Mouse (Mus musculus) spleen, adult 2 months (tissue): ENCODE measurements around the gene Anxa4. TPM values are rescaled to one million over a fixed set of nuclear protein-coding genes. Genes with fewer than 3 reads are reported as not detected.

Experiments used
- DNase-seq, 2 experiments: peaks; one replicate each; pipeline versions ENCODE4 v3.0.0 to v3.0.0-alpha.2; 2012 to 2021; ENCODE audit warnings: low spot score in 2 of 2, low read depth in 1 of 2
- H3K27ac ChIP-seq: fragments of 200-500 bp; 2 replicates; pipeline ENCODE4 v1.5.1; 2012; ENCODE audit warnings: low read length, inconsistent platforms; ENCODE audit not compliant: insufficient read depth
- H3K27me3 ChIP-seq: fragments of 200-500 bp; 2 replicates; pipeline ENCODE4 v1.6.1; 2012; ENCODE audit warnings: mild to moderate bottlenecking, moderate library complexity, low read length, inconsistent platforms; ENCODE audit not compliant: control insufficient read depth, insufficient read depth
- H3K36me3 ChIP-seq: fragments of 200-500 bp; 2 replicates; pipeline ENCODE4 v1.6.1; 2012; ENCODE audit warnings: mild to moderate bottlenecking, low read length, inconsistent platforms; ENCODE audit not compliant: control insufficient read depth, insufficient read depth
- H3K4me1 ChIP-seq: fragments of 200-500 bp; 2 replicates; pipeline ENCODE4 v1.6.1; 2011; ENCODE audit warnings: inconsistent platforms; ENCODE audit not compliant: control insufficient read depth, insufficient read depth, insufficient read length
- H3K4me3 ChIP-seq: fragments of 200-500 bp; 2 replicates; pipeline ENCODE4 v1.5.1; 2011; ENCODE audit warnings: mild to moderate bottlenecking, inconsistent platforms; ENCODE audit not compliant: insufficient read depth, insufficient read length; ENCODE audit errors: extremely low read depth
- CTCF ChIP-seq: fragments of 200-500 bp; IDR thresholded peaks from 2 replicates; pipeline ENCODE4 v1.5.1; 2011; ENCODE audit warnings: mild to moderate bottlenecking, inconsistent platforms; ENCODE audit not compliant: insufficient read depth, insufficient read length, insufficient replicate concordance; ENCODE audit errors: extremely low read depth
- POLR2A ChIP-seq: fragments of 200-500 bp; IDR thresholded peaks from 2 replicates; pipeline ENCODE4 v1.6.1; 2011; ENCODE audit warnings: low read depth, low read length, inconsistent platforms
- WGBS: fragments of 180-500 bp; shearing (Covaris S2); methylation state at CpG from one replicate; pipeline ENCODE4 v1.1.7; 2018; 5-methylcytosine and 5-hydroxymethylcytosine counted together
- polyA plus RNA-seq: library from polyadenylated mRNA; depleted of rRNA; stranded (reverse); fragments of >200 nt; gene quantifications from 2 replicates; pipeline ENCODE4 v1.2.3, GENCODE M21; 2012

Gene Anxa4
- polyA plus RNA-seq, 1 experiment = 13.7 TPM

GRCm38 (mm10) chr6:86765637-86766059, 27.7 kb downstream of the Anxa4 start:
- Histone ChIP-seq H3K4me1 (peaks cover 5% of the 10 kb centered on the region; the same call in 1 of the 2 replicates), H3K27ac (no peak overlapping the region), H3K27me3 (no peaks in the 10 kb centered on the region), H3K4me3 (no peak overlapping the region), H3K36me3 (no peaks in the 10 kb centered on the region)
- WGBS = 21% methylated on average over 6 of the region's 6 CpGs
- TF ChIP-seq CTCF (no peak; the same call in 1 of the 2 replicates), POLR2A (no peak)
- peak; percentile 24 to 41 for DNase-seq

DNA sequence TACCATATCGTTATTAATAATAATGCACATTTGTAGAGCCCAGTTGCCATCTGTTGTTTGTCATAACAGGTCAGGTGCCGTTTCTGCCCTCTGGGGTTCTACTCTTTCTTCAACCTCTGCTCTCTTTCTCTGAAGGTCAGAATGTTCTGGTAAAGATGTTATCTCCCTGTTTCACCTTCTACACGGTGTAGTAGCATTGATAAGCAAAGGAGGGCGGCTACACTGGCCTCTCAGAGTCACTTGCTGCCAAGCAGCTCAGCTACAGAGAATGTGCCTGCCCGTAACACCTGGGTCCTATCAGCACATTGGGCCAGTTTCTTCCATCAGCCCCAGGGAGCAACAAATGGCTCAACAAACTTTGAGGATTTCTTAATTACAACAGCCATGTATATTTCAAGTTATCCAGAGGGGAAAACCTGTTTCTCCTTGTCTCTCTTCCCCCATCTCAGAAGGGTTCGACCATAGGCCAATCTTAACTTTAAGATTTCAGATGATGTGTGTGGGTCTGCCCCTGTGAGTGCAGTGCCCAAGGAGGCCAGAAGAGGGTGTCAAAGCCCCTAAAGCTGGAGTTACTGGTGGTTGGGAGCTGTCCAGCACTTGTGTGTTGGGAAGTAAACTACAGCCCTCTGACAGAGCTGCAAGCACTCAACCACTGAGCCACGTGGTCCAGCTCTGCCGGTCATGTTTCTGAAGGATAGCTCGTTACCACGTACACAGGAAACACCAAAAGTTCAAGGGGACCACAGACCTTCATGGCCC, 39.1 kb downstream of the Anxa4 start:
- H3K27ac ChIP-seq = no peak overlapping the region
- H3K36me3 ChIP-seq = no peaks in the 10 kb centered on the region
- H3K4me1 ChIP-seq = no peaks in the 10 kb centered on the region
- no peaks in the 10 kb centered on the region for H3K27me3 ChIP-seq
- TF ChIP-seq POLR2A (no peak), CTCF (no peak)
- WGBS = 87% methylated on average over 10 of the region's 10 CpGs
- no peak overlapping the region for H3K4me3 ChIP-seq
- DNase-seq = no peak

DNA sequence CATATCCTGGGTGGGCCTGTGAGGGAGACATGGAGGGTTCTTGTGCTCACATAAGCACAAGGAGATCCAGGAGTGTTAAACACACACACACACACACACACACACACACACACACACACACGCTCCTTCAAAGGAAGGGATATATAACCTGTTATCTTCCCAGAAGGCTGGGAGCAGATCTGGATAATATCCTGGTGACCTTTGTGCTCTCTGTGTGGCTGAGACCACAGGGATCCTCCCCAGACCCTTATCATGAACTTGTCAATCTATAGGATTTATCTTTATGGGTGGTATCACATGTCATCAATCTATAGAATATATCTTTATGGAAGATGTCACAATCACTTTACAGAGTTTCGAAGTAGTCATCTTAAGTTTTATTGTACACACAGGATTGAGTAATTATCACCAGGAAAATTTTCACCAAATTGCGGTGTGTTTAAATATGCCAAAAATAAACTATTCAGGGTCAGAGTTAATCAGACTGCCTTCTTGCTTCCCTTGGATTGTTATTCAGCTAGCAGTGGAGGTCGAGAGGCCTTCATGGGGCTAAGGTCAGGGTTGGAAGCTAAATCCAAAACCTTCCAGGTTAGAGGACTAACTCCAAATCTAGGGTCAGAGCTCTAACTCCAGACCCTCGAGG, 40.4 kb downstream of the Anxa4 start:
- H3K27me3 ChIP-seq = no peaks in the 10 kb centered on the region
- H3K4me3 ChIP-seq = no peak overlapping the region
- no peak overlapping the region for H3K27ac ChIP-seq
- no peaks in the 10 kb centered on the region for H3K36me3 ChIP-seq
- no peak for DNase-seq
- WGBS = 89% methylated on average over 5 of the region's 5 CpGs
- TF ChIP-seq CTCF = no peak
- no peak for TF ChIP-seq POLR2A
- no peaks in the 10 kb centered on the region for H3K4me1 ChIP-seq

DNA sequence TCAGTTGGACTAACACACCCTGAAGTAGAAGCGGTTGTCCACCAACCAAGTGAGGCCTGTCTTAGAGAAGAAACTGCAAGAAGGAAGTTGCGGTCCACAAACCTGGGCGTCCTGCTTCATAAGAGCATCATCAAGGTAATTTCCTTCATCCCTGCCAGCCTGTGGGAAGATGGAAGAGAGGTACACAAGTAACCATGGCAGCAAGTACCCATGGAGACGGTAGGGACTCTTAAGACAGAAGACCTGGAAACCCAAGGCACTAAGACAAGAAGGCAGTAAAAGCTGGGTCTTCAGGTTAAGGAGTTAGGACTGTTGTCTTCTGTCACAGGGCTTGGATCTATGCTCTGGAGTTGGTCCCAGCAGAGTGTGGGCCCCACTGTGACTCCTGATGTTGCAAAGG, 42.4 kb downstream of the Anxa4 start:
- no peaks in the 10 kb centered on the region for H3K4me1 ChIP-seq
- H3K4me3 ChIP-seq = no peak overlapping the region
- H3K27ac ChIP-seq = no peak overlapping the region
- DNase-seq = no peak
- WGBS = 88% methylated on average over 4 of the region's 4 CpGs
- no peaks in the 10 kb centered on the region for H3K36me3 ChIP-seq
- H3K27me3 ChIP-seq = no peaks in the 10 kb centered on the region
- TF ChIP-seq POLR2A (no peak), CTCF (no peak)

GRCm38 (mm10) chr6:86749817-86750216, 43.6 kb downstream of the Anxa4 start:
- no peaks in the 10 kb centered on the region for H3K27me3 ChIP-seq
- no peak overlapping the region for H3K4me3 ChIP-seq
- TF ChIP-seq CTCF = no peak
- TF ChIP-seq POLR2A = no peak
- DNase-seq = no peak
- H3K4me1 ChIP-seq = no peaks in the 10 kb centered on the region
- H3K27ac ChIP-seq = no peak overlapping the region
- no peaks in the 10 kb centered on the region for H3K36me3 ChIP-seq
- 71% methylated on average over 4 of the region's 4 CpGs for WGBS

GRCm38 (mm10) chr6:86747171-86747570, 46.2 kb downstream of the Anxa4 start:
- no peaks in the 10 kb centered on the region for H3K4me1 ChIP-seq
- peak in 1 of 2 experiments; percentile 24 for DNase-seq
- H3K27ac ChIP-seq = no peak overlapping the region
- peak; percentile 34; the same call in 1 of the 2 replicates for TF ChIP-seq CTCF
- TF ChIP-seq POLR2A = no peak
- no peaks in the 10 kb centered on the region for H3K27me3 ChIP-seq
- H3K4me3 ChIP-seq = no peak overlapping the region
- H3K36me3 ChIP-seq = no peaks in the 10 kb centered on the region

- H3K36me3 ChIP-seq = no peaks in the 10 kb centered on the region
- TF ChIP-seq CTCF (no peak), POLR2A (no peak)
- no peak overlapping the region for H3K4me3 ChIP-seq
- H3K27ac ChIP-seq = no peak overlapping the region
- whole genome bisulfite sequencing = 35% methylated on average over 3 of the region's 3 CpGs
- no peak for DNase-seq
- H3K27me3 ChIP-seq = no peaks in the 10 kb centered on the region
- H3K4me1 ChIP-seq = no peaks in the 10 kb centered on the region
Measured at GRCm38 (mm10) chr6:86740652-86741051, 52.7 kb downstream of the Anxa4 start.
